Mouse (Mus musculus) small intestine, adult 2 months (tissue): ENCODE measurements around the gene Dock6. TPM values are rescaled to one million over a fixed set of nuclear protein-coding genes. Genes with fewer than 3 reads are reported as not detected.
"Not testable (repeated sequence)": the region's sequence is repeated elsewhere in the genome, so short reads cannot be mapped to it uniquely, and the experiment has no call there.

Source experiments
- H3K27ac ChIP-seq: fragments of 200-500 bp; 2 replicates; pipeline ENCODE4 v1.5.1; 2012; ENCODE audit warnings: low read depth, low read length, control low read depth, inconsistent platforms; ENCODE audit not compliant: insufficient read depth
- H3K27me3 ChIP-seq: fragments of 200-500 bp; 2 replicates; pipeline ENCODE4 v1.6.1; 2012; ENCODE audit warnings: mild to moderate bottlenecking, moderate library complexity, low read length, inconsistent platforms; ENCODE audit not compliant: control insufficient read depth, insufficient read depth
- H3K36me3 ChIP-seq: fragments of 200-500 bp; 2 replicates; pipeline ENCODE4 v1.6.1; 2012; ENCODE audit warnings: mild to moderate bottlenecking, low read length, control low read depth, inconsistent platforms; ENCODE audit not compliant: control insufficient read depth, insufficient read depth
- H3K4me1 ChIP-seq: fragments of 200-500 bp; 2 replicates; pipeline ENCODE4 v1.6.1; 2012; ENCODE audit warnings: low read length, inconsistent platforms, mixed read lengths; ENCODE audit not compliant: control insufficient read depth, insufficient read depth, insufficient read length
- H3K4me3 ChIP-seq: fragments of 200-500 bp; 2 replicates; pipeline ENCODE4 v1.5.1; 2012; ENCODE audit warnings: low read depth, mild to moderate bottlenecking, control low read depth, inconsistent platforms, low read length, moderate library complexity
- CTCF ChIP-seq: fragments of 200-500 bp; IDR thresholded peaks from 2 replicates; pipeline ENCODE4 v1.5.1; 2012; ENCODE audit warnings: low read depth, mild to moderate bottlenecking, control low read depth, inconsistent platforms, low read length, moderate library complexity, mixed read lengths; ENCODE audit not compliant: insufficient replicate concordance, insufficient read length; ENCODE audit errors: extremely low read depth
- POLR2A ChIP-seq: fragments of 200-500 bp; IDR thresholded peaks from 2 replicates; pipeline ENCODE4 v1.6.1; 2012; ENCODE audit warnings: low read depth, mild to moderate bottlenecking, control low read depth, inconsistent platforms, low read length, moderate library complexity
- WGBS: fragments of 180-500 bp; shearing (Covaris S2); methylation state at CpG from one replicate; pipeline ENCODE4 v1.1.7; 2018; 5-methylcytosine and 5-hydroxymethylcytosine counted together
- polyA plus RNA-seq: library from polyadenylated mRNA; depleted of rRNA; stranded (reverse); fragments of >200 nt; gene quantifications from 2 replicates; pipeline ENCODE4 v1.2.3, GENCODE M21; 2012; rRNA removed

Gene Dock6
- polyA plus RNA-seq: 36.4 and 73.5 TPM in 2 replicates

GRCm38 (mm10) chr9:21852128-21853091, at the start of gene Dock6:
Gene Dock6, minus strand, starts transcription at chr9:21852635.
- Histone ChIP-seq H3K4me1 (peaks cover 22% of the 10 kb centered on the region), H3K36me3 (no peaks in the 10 kb centered on the region), H3K27ac (0 out of 2 replicates have a peak within 1 kb of the TSS, but pooled peaks have one; percentile 5), H3K4me3 (peak within 1 kb of the TSS; percentile 72), H3K27me3 (no peaks in the 10 kb centered on the region)
- TF ChIP-seq POLR2A: peak; percentile 74
- no peak for TF ChIP-seq CTCF
- WGBS: 1% methylated on average over 68 of the region's 68 CpGs

- no peaks in the 10 kb centered on the region for H3K36me3 ChIP-seq
- H3K4me1 ChIP-seq: no peaks in the 10 kb centered on the region
- no peak overlapping the region for H3K27ac ChIP-seq
- TF ChIP-seq POLR2A: no peak
- TF ChIP-seq CTCF: no peak
- H3K4me3 ChIP-seq: peak overlapping the region; percentile 51
- 7% methylated on average over 10 of the region's 10 CpGs for WGBS
- H3K27me3 ChIP-seq: 0 out of 2 replicates have a peak, but pooled peaks cover 3% of the 10 kb centered on the region
These were observed 48.9 kb upstream of the Dock6 start for GRCm38 (mm10) chr9:21901223-21901820.

- no peaks in the 10 kb centered on the region for H3K36me3 ChIP-seq
- no peak overlapping the region for H3K4me3 ChIP-seq
- TF ChIP-seq CTCF (peak; percentile 48; the same call in 1 of the 2 replicates), POLR2A (no peak)
- no peaks in the 10 kb centered on the region for H3K27me3 ChIP-seq
- H3K27ac ChIP-seq: no peak overlapping the region
- H3K4me1 ChIP-seq: no peaks in the 10 kb centered on the region
- 40% methylated on average over 3 of the region's 3 CpGs for WGBS
These were observed 36.8 kb upstream of the Dock6 start for GRCm38 (mm10) chr9:21889229-21889628.

- Histone ChIP-seq H3K36me3 (no peaks in the 10 kb centered on the region), H3K4me1 (no peaks in the 10 kb centered on the region), H3K4me3 (no peak overlapping the region), H3K27ac (no peak overlapping the region), H3K27me3 (peaks cover 2% of the 10 kb centered on the region; the same call in 1 of the 2 replicates)
- TF ChIP-seq POLR2A (no peak), CTCF (no peak; the same call in 1 of the 2 replicates)
- WGBS: 56% methylated on average over 3 of the region's 3 CpGs
These were observed 24.2 kb upstream of the Dock6 start for GRCm38 (mm10) chr9:21876601-21877000.

GRCm38 (mm10) chr9:21872204-21872603, 19.8 kb upstream of the Dock6 start:
- Histone ChIP-seq H3K4me1 (no peaks in the 10 kb centered on the region), H3K36me3 (no peaks in the 10 kb centered on the region), H3K4me3 (no peak overlapping the region), H3K27me3 (peaks cover 4% of the 10 kb centered on the region; the same call in 1 of the 2 replicates), H3K27ac (no peak overlapping the region)
- 60% methylated on average over 4 of the region's 4 CpGs for WGBS
- no peak for TF ChIP-seq POLR2A
- no peak for TF ChIP-seq CTCF

- TF ChIP-seq CTCF (peak; percentile 94), POLR2A (no peak)
- Histone ChIP-seq H3K36me3 (no peaks in the 10 kb centered on the region), H3K4me3 (no peak overlapping the region), H3K4me1 (no peaks in the 10 kb centered on the region), H3K27ac (no peak overlapping the region), H3K27me3 (peaks cover 4% of the 10 kb centered on the region; the same call in 1 of the 2 replicates)
- 16% methylated on average over 20 of the region's 20 CpGs for WGBS
These were observed 18.6 kb upstream of the Dock6 start for GRCm38 (mm10) chr9:21870879-21871524.

GRCm38 (mm10) chr9:21869290-21869689, 16.9 kb upstream of the Dock6 start:
- H3K27me3 ChIP-seq, H3K36me3 ChIP-seq, H3K4me3 ChIP-seq, H3K27ac ChIP-seq, H3K4me1 ChIP-seq: not testable (repeated sequence)
- peak; percentile 38; the same call in 1 of the 2 replicates for TF ChIP-seq CTCF
- 53% methylated on average over 7 of the region's 7 CpGs for WGBS
